21 mouse cellular contexts compared by ENCODE assay signal in genomic region chr3:115898354-115898948, GRCm38 (mm10). TPM values are rescaled to one million over a fixed set of nuclear protein-coding genes. Genes with fewer than 3 reads are reported as not detected.
DNase-seq lines count a peak whose midpoint lies in the region; ATAC-seq lines count a peak whose summit lies in the region.
"Had no signal": no experiment of that assay in that cellular context is flagged by ENCODE, and none has a peak within 500 bp of the region (broad histone marks: within the 10 kb centered on the region; RNA-seq: fewer than 3 reads in every experiment).

No protein-coding gene starts in this region.

- H3K27me3 ChIP-seq in hindbrain, embryonic 11.5 days (ENCODE audit: control insufficient read depth, insufficient read depth, low read length): no peaks in the 10 kb centered on the region
- no peaks in the 10 kb centered on the region for H3K27me3 ChIP-seq in hindbrain, embryonic 16.5 days (replicated peaks; ENCODE audit: control insufficient read depth, insufficient read depth, low read length)
- no peaks in the 10 kb centered on the region for H3K27me3 ChIP-seq in midbrain, embryonic 12.5 days
- H3K27me3 ChIP-seq in midbrain, embryonic 16.5 days (ENCODE audit: control insufficient read depth, insufficient read depth, low read depth, low read length): no peaks in the 10 kb centered on the region
- no peaks in the 10 kb centered on the region for H3K27me3 ChIP-seq in heart, embryonic 12.5 days (replicated peaks)
- H3K27me3 ChIP-seq: embryonic facial prominence, embryonic 13.5 days; heart, embryonic 13.5 days; hindbrain, embryonic 13.5 days had no signal

- no peak for ATAC-seq in CD4-positive, CD25-positive, alpha-beta regulatory T cell, adult 4 months
- ATAC-seq in hindbrain, embryonic 11.5 days (ENCODE audit: low FRiP score): peak; percentile 64
- ATAC-seq in hindbrain, embryonic 16.5 days: no peak
- peak; percentile 78 for ATAC-seq in midbrain, embryonic 12.5 days (ENCODE audit: low FRiP score, low read depth)
- peak; percentile 76 for ATAC-seq in midbrain, embryonic 16.5 days
- no peak for ATAC-seq in heart, embryonic 12.5 days (ENCODE audit: insufficient number of reproducible peaks, low FRiP score)
- ATAC-seq: intestine, embryonic 16.5 days had no signal

- H3K27ac ChIP-seq in hindbrain, embryonic 11.5 days (ENCODE audit: low read depth, low read length): no peak overlapping the region
- H3K27ac ChIP-seq in hindbrain, embryonic 16.5 days (ENCODE audit: low read depth, low read length): no peak overlapping the region
- H3K27ac ChIP-seq in midbrain, embryonic 12.5 days (replicated peaks): 0 out of 2 replicates have a peak overlapping the region, but pooled peaks have one; percentile 12
- no peak overlapping the region for H3K27ac ChIP-seq in midbrain, embryonic 16.5 days (ENCODE audit: low read length)
- no peak overlapping the region for H3K27ac ChIP-seq in heart, embryonic 12.5 days (ENCODE audit: poor library complexity, severe bottlenecking)
- H3K27ac ChIP-seq: embryonic facial prominence, embryonic 13.5 days; gastrocnemius, adult 2 months; heart, embryonic 13.5 days; hindbrain, embryonic 13.5 days had no signal

- DNase-seq in CD4-positive, CD25-positive, alpha-beta regulatory T cell, adult 2 months (ENCODE audit: low read depth, low spot score): peak; percentile 15
- no peak for DNase-seq in hindbrain, embryonic 11.5 days (ENCODE audit: low spot score)
- no peak for DNase-seq in layer of hippocampus, adult 18-20 months (ENCODE audit: low spot score in 2 of 2)
- DNase-seq: adrenal gland, adult 8-10 months; adrenal gland, postnatal 36 days; B cell, adult 2 months; cerebellum, adult 11 months; cerebellum, adult 9-11 months; cerebellum, postnatal 36 days; gastrocnemius, adult 2 months; gastrocnemius, postnatal 25 days; heart, postnatal 36 days had no signal

- H3K4me1 ChIP-seq in hindbrain, embryonic 11.5 days (replicated peaks; ENCODE audit: control insufficient read depth, insufficient read depth, low read length): no peaks in the 10 kb centered on the region
- no peaks in the 10 kb centered on the region for H3K4me1 ChIP-seq in hindbrain, embryonic 16.5 days (ENCODE audit: control insufficient read depth, insufficient read depth, low read depth, low read length)
- H3K4me1 ChIP-seq in midbrain, embryonic 12.5 days: peaks cover 6% of the 10 kb centered on the region; the same call in 1 of the 2 replicates
- H3K4me1 ChIP-seq in midbrain, embryonic 16.5 days (ENCODE audit: control insufficient read depth, insufficient read depth, low read length): no peaks in the 10 kb centered on the region
- no peaks in the 10 kb centered on the region for H3K4me1 ChIP-seq in heart, embryonic 12.5 days (replicated peaks)
- H3K4me1 ChIP-seq: embryonic facial prominence, embryonic 13.5 days; heart, embryonic 13.5 days; hindbrain, embryonic 13.5 days had no signal

- WGBS in hindbrain, embryonic 11.5 days: 77% methylated on average over 3 of the region's 3 CpGs
- 62% methylated on average over 3 of the region's 3 CpGs for WGBS in hindbrain, embryonic 16.5 days
- WGBS in midbrain, embryonic 12.5 days: 53% methylated on average over 3 of the region's 3 CpGs
- WGBS in midbrain, embryonic 16.5 days: 30% methylated on average over 3 of the region's 3 CpGs
- 83% methylated on average over 3 of the region's 3 CpGs for WGBS in heart, embryonic 12.5 days

- H3K4me3 ChIP-seq in hindbrain, embryonic 11.5 days (ENCODE audit: low read depth, low read length): no peak overlapping the region
- no peak overlapping the region for H3K4me3 ChIP-seq in hindbrain, embryonic 16.5 days (ENCODE audit: low read length)
- H3K4me3 ChIP-seq in midbrain, embryonic 12.5 days: no peak overlapping the region
- H3K4me3 ChIP-seq in midbrain, embryonic 16.5 days (ENCODE audit: low read depth, low read length): no peak overlapping the region
- no peak overlapping the region for H3K4me3 ChIP-seq in heart, embryonic 12.5 days
- H3K4me3 ChIP-seq: embryonic facial prominence, embryonic 13.5 days; gastrocnemius, adult 2 months; heart, embryonic 13.5 days; hindbrain, embryonic 13.5 days had no signal

- no peak overlapping the region for H3K9ac ChIP-seq in hindbrain, embryonic 11.5 days (ENCODE audit: low read depth, low read length)
- no peak overlapping the region for H3K9ac ChIP-seq in hindbrain, embryonic 16.5 days (ENCODE audit: low read depth, low read length)
- H3K9ac ChIP-seq in midbrain, embryonic 12.5 days (replicated peaks): no peak overlapping the region
- no peak overlapping the region for H3K9ac ChIP-seq in midbrain, embryonic 16.5 days (ENCODE audit: low read depth, low read length)
- no peak overlapping the region for H3K9ac ChIP-seq in heart, embryonic 12.5 days
- H3K9ac ChIP-seq: embryonic facial prominence, embryonic 13.5 days; heart, embryonic 13.5 days; hindbrain, embryonic 13.5 days had no signal

- H3K9me3 ChIP-seq in hindbrain, embryonic 11.5 days (ENCODE audit: control insufficient read depth, low read length): no peaks in the 10 kb centered on the region
- H3K9me3 ChIP-seq in hindbrain, embryonic 16.5 days (ENCODE audit: control insufficient read depth, low read length): no peaks in the 10 kb centered on the region
- no peaks in the 10 kb centered on the region for H3K9me3 ChIP-seq in midbrain, embryonic 12.5 days
- H3K9me3 ChIP-seq in midbrain, embryonic 16.5 days (replicated peaks; ENCODE audit: control insufficient read depth, low read length, poor library complexity, severe bottlenecking): no peaks in the 10 kb centered on the region
- no peaks in the 10 kb centered on the region for H3K9me3 ChIP-seq in heart, embryonic 12.5 days (replicated peaks)
- H3K9me3 ChIP-seq: embryonic facial prominence, embryonic 13.5 days; heart, embryonic 13.5 days; hindbrain, embryonic 13.5 days had no signal

- H3K4me2 ChIP-seq in hindbrain, embryonic 11.5 days (replicated peaks; ENCODE audit: low read depth, low read length): no peak overlapping the region
- no peak overlapping the region for H3K4me2 ChIP-seq in hindbrain, embryonic 16.5 days (ENCODE audit: low read length)
- H3K4me2 ChIP-seq in midbrain, embryonic 12.5 days (replicated peaks): no peak overlapping the region
- H3K4me2 ChIP-seq in midbrain, embryonic 16.5 days (ENCODE audit: low read length): no peak overlapping the region
- H3K4me2 ChIP-seq in heart, embryonic 12.5 days: no peak overlapping the region
- H3K4me2 ChIP-seq: embryonic facial prominence, embryonic 13.5 days; heart, embryonic 13.5 days; hindbrain, embryonic 13.5 days had no signal

- H3K36me3 ChIP-seq in hindbrain, embryonic 11.5 days (ENCODE audit: control insufficient read depth, insufficient read depth, low read length): peaks cover 2% of the 10 kb centered on the region; the same call in 1 of the 2 replicates
- 0 out of 2 replicates have a peak, but pooled peaks cover 6% of the 10 kb centered on the region for H3K36me3 ChIP-seq in hindbrain, embryonic 16.5 days (ENCODE audit: control insufficient read depth, insufficient read depth, low read length)
- H3K36me3 ChIP-seq in midbrain, embryonic 12.5 days: peaks cover 15% of the 10 kb centered on the region
- 0 out of 2 replicates have a peak, but pooled peaks cover 3% of the 10 kb centered on the region for H3K36me3 ChIP-seq in midbrain, embryonic 16.5 days (ENCODE audit: control insufficient read depth, insufficient read depth, low read length)
- peaks cover 17% of the 10 kb centered on the region for H3K36me3 ChIP-seq in heart, embryonic 12.5 days

RNA-seq across cellular contexts. Expression of gene Dph5, which starts 10.8 kb away (rescaled TPM):
- 100 to 1,000 TPM in 1 of 2 experiments, 10 to 100 TPM in 1; 98.6 to 119 TPM for polyA plus RNA-seq in CD4-positive, CD25-positive, alpha-beta regulatory T cell, adult 4 months (2017; shearing (Covaris generic))
- 28.3 and 28.5 TPM in 2 replicates for polyA plus RNA-seq in hindbrain, embryonic 11.5 days (2014; fragmentation: Nextera tagmentation; extraction: Ambion mirVana)
- polyA plus RNA-seq in hindbrain, embryonic 16.5 days (2015; fragmentation: Nextera tagmentation; extraction: Ambion mirVana): 25.0 and 26.9 TPM in 2 replicates
- polyA plus RNA-seq in midbrain, embryonic 12.5 days (2016; fragmentation: Nextera tagmentation; extraction: Ambion mirVana): 26.5 and 26.8 TPM in 2 replicates
- 21.8 and 22.1 TPM in 2 replicates for polyA plus RNA-seq in midbrain, embryonic 16.5 days (2015; fragmentation: Nextera tagmentation; extraction: Ambion mirVana)
- 19.1 and 19.2 TPM in 2 replicates for polyA plus RNA-seq in heart, embryonic 12.5 days (2016; fragmentation: Nextera tagmentation; extraction: Ambion mirVana)
- 10 to 100 TPM; 11.1 to 13.4 TPM for total RNA-seq in layer of hippocampus, adult 18-20 months (2021)

Comparison
In these comparisons a context has a peak if more than half of its experiments do, and no peak if none do; other contexts are left out.
1. ATAC-seq: peak in hindbrain, embryonic 11.5 days (single experiment), midbrain, embryonic 12.5 days (single experiment) and midbrain, embryonic 16.5 days (single experiment); none in CD4-positive, CD25-positive, alpha-beta regulatory T cell, adult 4 months (single experiment), hindbrain, embryonic 16.5 days (single experiment) and heart, embryonic 12.5 days (single experiment).